Mouse (Mus musculus) lung, postnatal 0 days (tissue): ENCODE measurements around the gene Dgki.

Experiments
- CTCF ChIP-seq: IDR thresholded peaks from 2 replicates; pipeline ENCODE4 v1.5.1; 2016; ENCODE audit warnings: antibody characterized with exemption, mild to moderate bottlenecking
- EP300 ChIP-seq: IDR thresholded peaks from 2 replicates; pipeline ENCODE4 v1.6.1; 2016; ENCODE audit warnings: antibody characterized with exemption, mild to moderate bottlenecking, control low read depth

DNA sequence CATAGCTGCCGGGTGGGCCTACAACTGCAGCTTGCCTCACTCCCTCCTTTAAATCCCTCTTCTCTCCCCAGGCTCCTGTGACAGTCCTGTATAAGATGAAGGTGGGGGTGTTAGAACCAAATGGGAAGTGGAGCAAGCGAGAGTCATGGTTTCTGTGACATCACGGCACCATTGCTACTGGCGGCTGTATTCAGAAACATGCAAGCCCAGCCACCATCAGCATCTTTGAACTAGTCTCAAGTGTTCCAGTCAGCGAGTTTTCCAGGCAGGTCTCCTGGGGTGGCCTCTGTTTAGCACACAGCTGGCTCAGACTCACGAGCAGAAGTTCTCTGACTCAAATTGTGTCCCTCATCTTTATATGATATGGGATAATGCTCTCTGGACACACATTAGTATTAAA lies 68.8 kb downstream of the Dgki start:
- TF ChIP-seq CTCF, result no peak
- TF ChIP-seq EP300, result no peak
